Mouse (Mus musculus) colon, adult 2 months (tissue): ENCODE results near the gene Dhx9. TPM values are rescaled to one million over a fixed set of nuclear protein-coding genes. Genes with fewer than 3 reads are reported as not detected.

ENCODE experiments used
- polyA plus RNA-seq: library from polyadenylated mRNA; depleted of rRNA; stranded (reverse); fragments of >200 nt; gene quantifications from 2 replicates; pipeline ENCODE4 v1.2.3, GENCODE M21; 2012; rRNA removed

Dhx9 gene
- polyA plus RNA-seq = 3.8 and 5.9 TPM in 2 replicates

GRCm38 (mm10) chr1:153487500-153487879 lies at the start of gene Dhx9:
Dhx9 (minus strand) TSS chr1:153487660.

GRCm38 (mm10) chr1:153424770-153425584 lies 62.5 kb downstream of the Dhx9 start, which contains the start of gene Shcbp1l:
Shcbp1l (plus strand) TSS chr1:153425162.

Other genes with a start within 250 kb of the Dhx9 start
- gene Lamc1, start 154.9 kb downstream of the Dhx9 start, polyA plus RNA-seq = 60.1 and 62.3 TPM in 2 replicates
- gene Shcbp1l, start 62.5 kb downstream of the Dhx9 start, polyA plus RNA-seq = 0.09 TPM in 1 of 2 replicates, not detected in the other
- 0.79 and 1.00 TPM in 2 replicates for gene Npl, start 62.4 kb upstream of the Dhx9 start, polyA plus RNA-seq
- 0.48 and 0.66 TPM in 2 replicates for gene Rgs8, start 165.4 kb upstream of the Dhx9 start, polyA plus RNA-seq